Mouse (Mus musculus): ENCODE data around the gene Gpn1. TPM values are rescaled to one million over a fixed set of nuclear protein-coding genes. Genes with fewer than 3 reads are reported as not detected.

Gene Gpn1
- polyA plus RNA-seq (2012; rRNA removed), result 5.7 and 5.9 TPM in 2 replicates

DNA sequence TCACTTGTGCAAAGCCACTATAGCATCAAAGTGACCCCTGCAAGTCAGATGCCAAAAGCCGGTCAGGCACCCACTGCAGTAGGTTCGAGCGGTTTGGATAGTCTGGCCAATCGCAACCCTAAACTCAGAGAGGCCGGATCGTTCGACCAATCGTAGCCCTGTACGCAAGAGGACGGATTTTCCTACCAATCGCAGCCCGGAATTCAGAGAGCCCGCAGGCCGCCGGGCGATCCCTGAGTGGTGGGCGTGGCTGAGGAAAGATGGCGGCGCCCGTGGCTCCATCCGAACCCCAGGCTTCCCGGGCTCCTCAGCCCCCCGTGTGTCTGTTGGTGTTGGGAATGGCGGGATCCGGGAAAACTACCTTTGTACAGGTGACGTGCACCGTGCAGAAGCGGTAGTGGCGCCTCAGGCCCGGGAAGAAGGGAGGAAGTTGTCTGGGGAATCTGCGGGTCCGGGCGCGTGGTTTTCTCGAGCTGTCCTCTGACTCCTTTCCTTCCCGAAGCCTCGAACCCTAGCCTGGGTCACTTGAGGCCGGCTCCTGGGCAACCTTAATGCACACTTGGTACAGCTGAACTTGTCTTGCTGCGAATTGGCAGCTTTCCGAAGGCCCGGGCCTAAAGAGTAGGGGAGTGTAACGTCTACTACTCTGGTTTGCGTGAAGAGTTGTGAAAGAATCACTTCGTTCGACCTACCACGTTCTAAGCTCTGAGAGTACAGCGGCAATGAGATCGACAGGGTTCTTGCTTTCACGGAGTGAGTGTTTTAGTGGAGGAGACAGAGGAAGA, at the start of gene Gpn1:
Gpn1 (plus strand) TSS at position 229 of the 785 bp plus-strand sequence.

GRCm38 (mm10) chr5:31451878-31452561, 42.5 kb upstream of the Gpn1 start, which contains the start of gene Zfp512:
TSS of gene Zfp512 (plus strand) at chr5:31452431.

GRCm38 (mm10) chr5:31485440-31485839, 9.1 kb upstream of the Gpn1 start, which contains the start of gene 4930548H24Rik:
TSS of gene 4930548H24Rik (plus strand) at chr5:31485740.

DNA sequence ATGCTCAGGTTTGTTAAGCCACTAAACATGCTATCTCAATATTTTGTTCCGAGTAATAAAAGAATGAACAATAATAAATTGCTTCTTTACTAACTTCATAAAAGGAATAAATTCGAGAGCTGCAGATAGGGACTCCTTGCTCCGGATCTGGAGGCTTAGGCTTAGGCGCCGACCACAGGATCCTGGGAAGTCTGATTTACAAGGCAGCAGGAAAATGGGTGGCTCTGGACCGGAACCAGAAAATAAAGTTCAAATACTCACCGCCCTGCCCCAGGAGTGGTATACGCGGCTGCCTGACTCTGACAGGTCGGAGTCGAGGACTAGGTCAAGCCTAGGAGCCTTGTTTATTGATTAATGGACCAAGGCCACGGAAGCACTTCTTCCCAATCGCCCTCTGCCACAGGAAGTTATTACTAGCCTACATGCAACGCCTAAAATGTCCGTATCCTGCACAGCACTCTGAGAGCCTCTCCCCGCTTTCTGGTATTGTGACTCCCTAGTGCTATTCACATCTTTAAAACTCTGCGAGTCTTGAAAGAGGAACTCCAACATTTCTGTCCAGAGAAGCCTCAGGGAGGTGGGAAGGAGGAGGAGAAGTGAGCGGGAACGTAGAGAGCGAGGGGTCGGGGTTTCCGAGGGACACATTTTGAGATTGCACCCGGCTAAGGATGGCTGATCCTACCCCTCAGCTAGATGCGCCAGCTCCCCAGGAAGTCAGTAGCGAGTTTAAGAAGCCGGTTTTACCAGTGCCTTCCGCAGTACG, 32.0 kb downstream of the Gpn1 start, which contains the start of gene Slc4a1ap:
Slc4a1ap (plus strand) TSS at position 642 of the 763 bp plus-strand sequence.

DNA sequence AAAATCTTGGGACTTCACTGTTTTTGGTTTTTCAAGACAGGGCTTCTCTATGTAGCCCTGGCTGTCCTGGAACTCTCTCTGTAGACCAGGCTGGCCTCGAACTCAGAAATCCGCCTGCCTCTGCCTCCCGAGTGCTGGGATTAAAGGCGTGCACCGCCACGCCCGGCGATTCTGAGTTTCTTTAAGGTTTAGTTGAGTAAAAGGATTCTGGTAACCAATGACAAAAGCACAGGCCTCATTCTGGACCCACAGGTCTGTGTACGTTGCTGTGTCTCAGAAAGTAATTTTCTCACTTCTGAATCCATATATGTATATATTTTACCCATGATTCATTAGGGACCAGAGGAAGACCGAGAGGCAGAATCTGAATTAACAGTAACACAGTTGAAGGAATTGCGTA, 33.2 kb downstream of the Gpn1 start, which contains the start of gene Supt7l:
Supt7l (minus strand) TSS at position 101 of the 400 bp plus-strand sequence.

Other genes starting within 250 kb of the Gpn1 start
- gene Krtcap3, start 243.1 kb upstream of the Gpn1 start, polyA plus RNA-seq (2012; rRNA removed), result 11.9 and 12.5 TPM in 2 replicates
- 5.0 and 5.2 TPM in 2 replicates for gene Ift172, start 203.6 kb upstream of the Gpn1 start, polyA plus RNA-seq (2012; rRNA removed)
- gene Fndc4, start 198.7 kb upstream of the Gpn1 start, polyA plus RNA-seq (2012; rRNA removed), result 5.7 and 6.2 TPM in 2 replicates
- 48.7 and 57.4 TPM in 2 replicates for gene Gckr, start 197.3 kb upstream of the Gpn1 start, polyA plus RNA-seq (2012; rRNA removed)
- 6.0 and 7.5 TPM in 2 replicates for gene Zfp512, start 42.3 kb upstream of the Gpn1 start, polyA plus RNA-seq (2012; rRNA removed)
- gene 4930548H24Rik, start 9.0 kb upstream of the Gpn1 start, polyA plus RNA-seq (2012; rRNA removed), result 0.01 and 0.02 TPM in 2 replicates
- gene Slc4a1ap, start 32.3 kb downstream of the Gpn1 start, polyA plus RNA-seq (2012; rRNA removed), result 7.7 and 8.4 TPM in 2 replicates
- 5.5 and 5.7 TPM in 2 replicates for gene Supt7l, start 33.1 kb downstream of the Gpn1 start, polyA plus RNA-seq (2012; rRNA removed)
- gene Mrpl33, start 102.2 kb downstream of the Gpn1 start, polyA plus RNA-seq (2012; rRNA removed), result 68.5 and 71.4 TPM in 2 replicates
- 9.7 and 10.1 TPM in 2 replicates for gene Rbks, start 202.9 kb downstream of the Gpn1 start, polyA plus RNA-seq (2012; rRNA removed)
- gene Babam2, start 202.9 kb downstream of the Gpn1 start, polyA plus RNA-seq (2012; rRNA removed), result 13.1 and 14.1 TPM in 2 replicates